Mouse (Mus musculus): ENCODE measurements around the gene Pigk.

Gene Pigk

GRCm38 (mm10) chr3:153006893-153007292 is 293.0 kb downstream of the Pigk start:
- DNase-seq = no peak

- DNase-seq = no peak
Measured at GRCm38 (mm10) chr3:153016355-153016754, 302.5 kb downstream of the Pigk start.

- no peak for DNase-seq
Measured at GRCm38 (mm10) chr3:153018051-153018450, 304.2 kb downstream of the Pigk start.

- DNase-seq = no peak
Measured at GRCm38 (mm10) chr3:153024016-153024415, 310.1 kb downstream of the Pigk start.
